Mouse (Mus musculus) myocyte (in vitro differentiated cells): ENCODE measurements around the gene Prrc2a.

Experiments
- CEBPB ChIP-seq: IDR thresholded peaks from 2 replicates; pipeline ENCODE4 v1.6.1; 2011; ENCODE audit warnings: mild to moderate bottlenecking, moderate library complexity; ENCODE audit not compliant: poor library complexity, insufficient read depth, severe bottlenecking
- E2F4 ChIP-seq: IDR thresholded peaks from one replicate; pipeline ENCODE4 v1.6.1; 2011; ENCODE audit warnings: mild to moderate bottlenecking, control low read depth, moderate library complexity; ENCODE audit not compliant: insufficient read depth
- MAX ChIP-seq: IDR thresholded peaks from one replicate; pipeline ENCODE4 v1.6.1; 2011; ENCODE audit warnings: low read depth, mild to moderate bottlenecking, control low read depth
- MYOD1 ChIP-seq, 3 experiments: IDR thresholded peaks; one replicate each; pipeline ENCODE4 v1.6.1; 2011; ENCODE audit warnings: control low read depth in 2 of 3, low read depth in 2 of 3, mild to moderate bottlenecking in 2 of 3, moderate library complexity in 1 of 3; ENCODE audit not compliant: insufficient read length in 2 of 3, control insufficient read depth in 1 of 3
- POLR2A ChIP-seq: IDR thresholded peaks from one replicate; pipeline ENCODE4 v1.6.1; 2011; ENCODE audit warnings: low read depth, mild to moderate bottlenecking, control low read depth, moderate library complexity; ENCODE audit not compliant: insufficient read length
- POLR2AphosphoS2 ChIP-seq: IDR thresholded peaks from one replicate; pipeline ENCODE4 v1.6.1; 2011; ENCODE audit warnings: low read depth, control low read depth; ENCODE audit not compliant: insufficient read length
- REST ChIP-seq: IDR thresholded peaks from one replicate; pipeline ENCODE4 v1.6.1; 2011; ENCODE audit warnings: mild to moderate bottlenecking, control low read depth, moderate library complexity; ENCODE audit not compliant: insufficient read depth, insufficient read length
- SRF ChIP-seq: IDR thresholded peaks from one replicate; pipeline ENCODE4 v1.6.1; 2011; ENCODE audit warnings: low read depth; ENCODE audit not compliant: control insufficient read depth, insufficient read length
- TCF12 ChIP-seq: IDR thresholded peaks from one replicate; pipeline ENCODE4 v1.6.1; 2011; ENCODE audit warnings: mild to moderate bottlenecking, control low read depth; ENCODE audit not compliant: poor library complexity, insufficient read depth, severe bottlenecking
- TCF3 ChIP-seq: IDR thresholded peaks from one replicate; pipeline ENCODE4 v1.6.1; 2011; ENCODE audit warnings: low read depth, control low read depth; ENCODE audit not compliant: insufficient read length
- USF1 ChIP-seq: IDR thresholded peaks from one replicate; pipeline ENCODE4 v1.6.1; 2011; ENCODE audit warnings: low read depth, mild to moderate bottlenecking, control low read depth, moderate library complexity

DNA sequence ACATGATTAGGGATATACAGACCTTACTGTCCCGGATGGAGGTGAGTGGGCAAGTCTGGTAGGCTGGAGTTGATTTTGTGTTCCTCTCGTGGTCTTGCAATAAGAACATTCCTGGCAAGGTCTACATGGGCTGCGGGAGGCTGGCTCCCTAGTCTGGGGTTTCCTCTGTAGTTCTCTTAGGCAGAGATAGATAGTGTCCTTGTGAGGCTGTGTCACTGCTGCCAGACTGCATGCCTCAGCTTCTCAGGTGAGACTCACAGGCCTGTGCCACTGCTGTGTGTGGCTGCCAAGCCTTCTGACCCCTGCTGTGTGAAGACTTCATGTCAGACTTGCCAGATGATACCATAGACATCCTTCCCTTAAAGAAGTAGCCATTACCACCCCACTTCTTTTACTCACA lies 25.4 kb downstream of the Prrc2a start:
- TF ChIP-seq USF1 (no peak), POLR2A (no peak), REST (no peak), MAX (no peak), POLR2AphosphoS2 (no peak), CEBPB (no peak), E2F4 (no peak), TCF3 (no peak), MYOD1 (IDR thresholded peaks at IDR 0.05; ENCODE audit: control insufficient read depth in 1 of 3, insufficient read length in 2 of 3, low read depth in 2 of 3) (no peak), SRF (no peak), TCF12 (no peak)
